Mouse (Mus musculus) kidney, adult 2 months (tissue): ENCODE measurements at regions not wholly inside any gene's neighbourhood (a gene's known extent, or its start where the extent isn't known, plus 50 kb on each side); places are given as distances from the start of the nearest gene placed in this dataset.

ENCODE experiments used
- CTCF ChIP-seq: fragments of 200-500 bp; conservative IDR thresholded peaks from 2 replicates; pipeline ENCODE4 v1.5.1; 2011; ENCODE audit warnings: low read depth, mild to moderate bottlenecking, control low read depth, low read length, moderate library complexity, mixed read lengths; ENCODE audit not compliant: insufficient read depth, insufficient read length
- POLR2A ChIP-seq: fragments of 200-500 bp; IDR thresholded peaks from one replicate; pipeline ENCODE4 v1.6.1; 2011; ENCODE audit warnings: low read depth, low read length, control low read depth

- TF ChIP-seq POLR2A: no peak
- TF ChIP-seq CTCF: no peak
Observed at GRCm38 (mm10) chr13:31107434-31107833, 133.4 kb downstream of the Gm5447 start.
